Mouse (Mus musculus) ovary, adult 18-20 months (tissue): ENCODE measurements around the gene Pde4a.
"Not testable (repeated sequence)": the region's sequence is repeated elsewhere in the genome, so short reads cannot be mapped to it uniquely, and the experiment has no call there.

Source experiments
- DNase-seq: peaks from one replicate; pipeline ENCODE4 v3.0.0; 2022; ENCODE audit warnings: low spot score, mixed read lengths

Gene Pde4a

DNA sequence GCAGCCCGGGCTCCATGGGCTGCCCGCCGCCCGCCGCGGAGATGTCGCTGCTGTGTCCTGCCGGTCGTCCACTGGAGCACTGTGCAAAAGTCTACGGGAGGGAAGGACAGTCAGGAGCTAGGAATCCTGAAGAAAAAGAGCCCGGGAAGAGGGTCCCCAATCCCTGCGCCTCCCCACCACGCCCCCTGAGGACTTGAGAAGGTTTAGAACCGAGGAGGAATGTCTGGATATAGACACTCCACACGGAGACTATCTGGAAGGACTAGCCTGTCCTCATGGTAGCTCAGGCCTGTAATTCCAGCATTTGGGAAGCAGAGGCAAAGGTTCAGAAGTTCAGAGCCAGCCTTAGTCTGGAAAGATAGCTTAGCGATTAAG is 79.6 kb downstream of the Pde4a start:
- no peak for DNase-seq

GRCm38 (mm10) chr9:21246342-21246741 is 80.8 kb downstream of the Pde4a start:
- DNase-seq = no peak

DNA sequence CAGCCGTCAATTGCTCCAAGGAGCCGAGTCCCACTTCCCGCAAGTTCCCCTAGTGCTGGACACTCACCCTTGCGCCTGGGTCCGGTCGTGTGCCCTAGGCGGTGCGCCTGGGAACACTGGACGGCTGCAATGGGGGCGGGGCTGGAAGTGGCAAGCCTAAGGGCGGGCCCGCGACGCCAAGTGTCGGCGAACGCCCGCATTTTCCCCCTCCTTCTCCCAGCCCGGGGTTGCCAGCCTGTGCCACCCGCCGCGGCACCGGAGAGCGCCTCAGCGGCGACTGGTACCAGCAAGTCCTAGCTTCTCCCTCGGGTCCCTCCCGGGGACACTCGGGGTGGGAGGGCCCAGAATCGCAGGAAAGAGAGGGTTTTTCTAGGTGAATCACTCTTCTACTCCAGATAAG is 82.8 kb downstream of the Pde4a start, which contains the start of gene S1pr5:
S1pr5 (minus strand) TSS at position 118 of the 400 bp plus-strand sequence.
- no peak for DNase-seq

DNA sequence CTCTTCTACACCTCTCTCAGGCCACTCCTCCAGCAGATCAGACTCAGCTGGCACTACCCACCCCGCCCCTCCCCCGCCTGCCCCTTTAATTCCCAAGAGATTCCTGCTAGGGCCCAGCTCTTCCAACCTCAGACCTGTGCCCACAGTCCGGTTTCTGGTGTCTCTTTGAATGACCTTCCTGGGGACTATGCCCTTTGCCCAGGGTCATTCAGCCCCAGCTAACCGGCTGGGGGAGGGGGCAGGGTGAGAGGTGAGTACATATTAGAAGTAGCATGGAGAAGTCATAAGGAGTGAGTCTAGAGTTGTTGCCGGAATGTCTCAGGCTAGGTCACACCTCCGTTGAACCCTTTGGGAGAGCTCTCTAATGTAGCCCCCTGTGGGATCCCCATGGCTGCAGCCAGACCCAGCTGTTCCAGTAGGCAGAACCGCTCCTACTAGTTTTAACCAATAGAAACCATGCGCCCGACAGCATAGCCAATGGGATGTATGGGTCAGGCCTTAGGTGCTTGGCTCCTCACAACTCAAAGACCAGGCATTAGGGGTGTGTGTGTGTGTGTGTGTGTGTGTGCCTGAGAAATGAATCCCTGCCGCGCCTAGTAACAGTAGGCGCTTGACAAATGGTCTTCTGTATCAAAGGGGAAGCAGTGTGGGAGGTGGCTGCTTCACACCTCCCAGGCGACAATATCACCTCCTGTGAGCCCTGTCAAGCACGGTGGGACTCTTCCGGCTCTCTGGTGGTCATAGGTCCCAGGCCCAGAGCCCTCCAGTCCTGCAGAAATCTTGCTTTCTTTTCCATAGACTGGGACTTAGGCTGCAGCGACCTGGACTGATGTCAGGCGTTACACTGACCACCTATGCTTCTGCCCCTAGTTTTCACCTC is 84.4 kb downstream of the Pde4a start:
- no peak for DNase-seq

- no peak for DNase-seq
These were observed 85.0 kb downstream of the Pde4a start for GRCm38 (mm10) chr9:21250509-21250908.

GRCm38 (mm10) chr9:21251116-21251735 is 85.7 kb downstream of the Pde4a start:
- DNase-seq = no peak

DNA sequence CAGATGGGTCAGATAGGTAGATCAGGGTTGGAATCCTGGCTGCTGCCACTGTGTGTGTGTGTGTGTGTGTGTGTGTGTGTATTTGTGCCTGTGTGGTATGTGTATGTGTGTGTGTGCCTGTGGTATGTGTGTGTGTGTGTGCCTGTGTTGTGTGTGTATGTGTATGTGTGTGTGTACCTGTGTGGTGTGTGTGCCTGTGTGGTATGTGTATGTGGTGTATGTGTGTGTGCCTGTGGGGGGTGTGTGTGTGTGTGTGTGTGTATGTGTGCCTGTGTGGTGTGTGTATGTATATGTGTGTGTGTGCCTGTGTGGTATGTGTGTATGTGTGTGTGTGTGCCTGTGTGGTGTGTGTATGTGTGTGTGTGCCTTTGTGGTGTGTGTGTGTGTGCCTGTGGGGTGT is 89.2 kb downstream of the Pde4a start:
- DNase-seq = no peak

DNA sequence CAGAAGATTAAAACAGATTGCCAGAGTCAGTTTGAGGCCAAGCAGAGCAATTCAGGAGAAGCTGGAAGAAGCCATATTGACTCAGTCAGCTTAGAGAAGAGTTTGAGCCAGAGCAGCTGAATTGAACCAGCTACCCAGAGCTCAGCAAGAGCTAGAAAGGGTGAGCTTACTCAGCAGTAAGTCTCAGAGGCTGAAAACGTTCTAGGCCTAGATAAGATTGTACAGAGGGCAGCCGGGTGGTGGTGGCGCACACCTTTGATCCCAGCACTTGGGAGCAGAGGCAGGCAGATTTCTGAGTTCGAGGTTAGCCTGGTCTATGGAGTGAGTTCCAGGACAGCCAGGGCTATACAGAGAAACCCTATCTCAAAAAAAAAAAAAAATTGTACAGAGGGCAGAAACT is 90.8 kb downstream of the Pde4a start:
- not testable (repeated sequence) for DNase-seq

DNA sequence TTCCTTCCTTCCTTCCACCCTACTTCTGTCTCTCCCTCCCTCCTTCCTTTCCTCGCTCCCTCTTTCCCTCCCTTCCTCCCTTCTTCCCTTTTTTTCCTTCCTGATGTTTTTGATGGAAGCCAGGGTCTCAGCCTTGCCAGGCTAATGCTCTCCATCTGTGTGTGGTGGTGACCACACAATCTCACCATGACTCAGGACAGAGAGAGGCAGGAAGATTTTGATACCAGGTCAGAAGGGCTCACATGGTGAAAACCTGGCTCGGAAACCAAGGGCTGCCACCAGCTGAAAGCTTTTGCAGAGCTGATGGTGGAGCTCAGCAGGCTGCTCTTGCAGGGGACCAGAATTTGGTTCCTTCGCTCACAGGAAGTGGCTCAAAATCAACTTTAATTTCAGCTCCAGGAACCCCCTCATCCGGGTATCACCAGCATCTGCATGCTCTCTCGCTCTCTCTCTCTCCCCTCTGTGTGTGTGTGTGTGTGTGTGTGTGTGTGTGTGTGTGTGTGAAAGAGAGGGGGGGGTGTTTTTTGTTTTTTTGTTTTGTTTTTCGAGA is 95.1 kb downstream of the Pde4a start:
- no peak for DNase-seq

DNA sequence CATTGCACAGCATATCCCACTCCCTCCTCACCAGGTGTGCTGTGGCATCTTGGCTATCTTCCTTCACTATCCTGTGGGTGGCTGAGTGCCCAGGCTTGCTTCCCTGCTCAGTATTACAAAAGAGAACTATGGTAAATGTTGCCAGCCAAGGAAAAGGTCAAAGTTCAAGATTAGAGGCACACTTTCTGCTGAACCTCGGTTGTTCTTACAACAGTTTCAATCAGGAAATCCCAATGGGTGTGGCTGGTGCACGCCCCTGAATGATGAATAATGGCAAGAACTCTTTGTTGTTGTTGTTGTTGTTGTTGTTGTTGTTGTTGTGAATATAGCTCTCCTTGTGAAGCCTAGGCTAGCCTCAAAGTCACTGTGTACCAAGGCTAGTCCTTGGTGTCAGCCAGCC is 96.3 kb downstream of the Pde4a start:
- DNase-seq = no peak
